ENCODE assay signal across 8 mouse cellular contexts in genomic region chr1:153153619-153154137, GRCm38 (mm10). TPM values are rescaled to one million over a fixed set of nuclear protein-coding genes. Genes with fewer than 3 reads are reported as not detected.
DNase-seq lines count a peak whose midpoint lies in the region; ATAC-seq and TF ChIP-seq lines count a peak whose summit lies in the region.

No protein-coding gene starts in this region.

- no peak for TF ChIP-seq POLR2A in heart, adult 2 months (IDR thresholded peaks at IDR 0.05; ENCODE audit: insufficient read depth, low read depth, low read length)
- no peak for TF ChIP-seq POLR2A in limb, embryonic 14.5 days (IDR thresholded peaks at IDR 0.05; ENCODE audit: borderline replicate concordance, extremely low read depth, insufficient read depth, insufficient read length)

- H3K4me3 ChIP-seq in heart, embryonic 10.5 days: no peak overlapping the region
- no peak overlapping the region for H3K4me3 ChIP-seq in heart, adult 2 months
- H3K4me3 ChIP-seq in limb, embryonic 14.5 days (replicated peaks; ENCODE audit: low read length): no peak overlapping the region

- H3K4me1 ChIP-seq in heart, embryonic 10.5 days: peaks cover 27% of the 10 kb centered on the region
- peaks cover 2% of the 10 kb centered on the region for H3K4me1 ChIP-seq in heart, adult 2 months (ENCODE audit: control insufficient read depth, insufficient read depth, low read length)
- H3K4me1 ChIP-seq in limb, embryonic 14.5 days (ENCODE audit: control insufficient read depth, insufficient read depth, low read length): 0 out of 2 replicates have a peak, but pooled peaks cover 3% of the 10 kb centered on the region

- no peak for TF ChIP-seq EP300 in heart, adult 2 months (IDR thresholded peaks at IDR 0.05; ENCODE audit: insufficient read depth, low read depth, low read length)

- DNase-seq in heart, embryonic 10.5 days (ENCODE audit: low spot score): peak; percentile 84
- DNase-seq in heart, adult 2 months: no peak
- DNase-seq in testis, postnatal 10 days (ENCODE audit: low spot score): peak; percentile 58
- DNase-seq in testis, postnatal 14 days (ENCODE audit: low spot score): no peak
- DNase-seq in limb, embryonic 14.5 days (ENCODE audit: low spot score): peak; percentile 29
- peak; percentile 37 to 47 for DNase-seq in thymus, postnatal 36 days
- no peak for DNase-seq in spleen, adult 12 weeks (ENCODE audit: low spot score)
- no peak for DNase-seq in spleen, postnatal 10 days (ENCODE audit: low spot score in 2 of 2)

- H3K27me3 ChIP-seq in heart, embryonic 10.5 days (ENCODE audit: insufficient read depth, poor library complexity, severe bottlenecking): no peaks in the 10 kb centered on the region
- no peaks in the 10 kb centered on the region for H3K27me3 ChIP-seq in heart, adult 2 months (ENCODE audit: control insufficient read depth, insufficient read depth, low read length)
- H3K27me3 ChIP-seq in limb, embryonic 14.5 days (ENCODE audit: control insufficient read depth, insufficient read depth, low read length): no peaks in the 10 kb centered on the region

- no peak for TF ChIP-seq CTCF in heart, adult 2 months (IDR thresholded peaks at IDR 0.05)

- no peak overlapping the region for H3K4me2 ChIP-seq in limb, embryonic 14.5 days (replicated peaks; ENCODE audit: low read depth, low read length, severe bottlenecking)

- H3K36me3 ChIP-seq in heart, embryonic 10.5 days: no peaks in the 10 kb centered on the region
- no peaks in the 10 kb centered on the region for H3K36me3 ChIP-seq in heart, adult 2 months (ENCODE audit: control insufficient read depth, insufficient read depth, low read length)
- H3K36me3 ChIP-seq in limb, embryonic 14.5 days (ENCODE audit: control insufficient read depth, insufficient read depth, low read length): no peaks in the 10 kb centered on the region

- peak; percentile 37 for ATAC-seq in limb, embryonic 14.5 days (ENCODE audit: low FRiP score, low read depth)

- WGBS in heart, embryonic 10.5 days: 61% methylated on average over 10 of the region's 10 CpGs
- WGBS in heart, adult 2 months: 65% methylated on average over 10 of the region's 10 CpGs
- WGBS in limb, embryonic 14.5 days: 44% methylated on average over 10 of the region's 10 CpGs

- H3K79me2 ChIP-seq in heart, adult 2 months (replicated peaks; ENCODE audit: control insufficient read depth, insufficient read depth, low read length): no peaks in the 10 kb centered on the region

- intact Hi-C loops in heart, adult 2 months (cut with DNase I): no loop called here

- no peak overlapping the region for H3K9ac ChIP-seq in heart, adult 2 months (ENCODE audit: low read depth, low read length)
- no peak overlapping the region for H3K9ac ChIP-seq in limb, embryonic 14.5 days (ENCODE audit: low read depth, low read length, severe bottlenecking)

- peak overlapping the region; percentile 48; the same call in 1 of the 2 replicates for H3K27ac ChIP-seq in heart, embryonic 10.5 days
- H3K27ac ChIP-seq in heart, adult 2 months: no peak overlapping the region
- H3K27ac ChIP-seq in limb, embryonic 14.5 days (replicated peaks; ENCODE audit: low read depth, low read length): no peak overlapping the region

- H3K9me3 ChIP-seq in heart, embryonic 10.5 days: no peaks in the 10 kb centered on the region
- H3K9me3 ChIP-seq in limb, embryonic 14.5 days (ENCODE audit: control insufficient read depth, low read length): no peaks in the 10 kb centered on the region

RNA-seq across cellular contexts. Expression of gene Lamc2, which starts 32.6 kb away (rescaled TPM):
- 4.9 and 5.6 TPM in 2 replicates for polyA plus RNA-seq in heart, embryonic 10.5 days (2016; fragmentation: Nextera tagmentation; extraction: Ambion mirVana)
- 10 to 100 TPM in 1 of 2 experiments, 1 to 10 TPM in 1; 9.3 to 11.8 TPM for total RNA-seq in heart, adult 2 months (2021)
- polyA plus RNA-seq in heart, adult 2 months (2012; rRNA removed): 1.6 and 2.5 TPM in 2 replicates
- polyA plus RNA-seq in limb, embryonic 14.5 days (2012; rRNA removed): 4.6 and 4.9 TPM in 2 replicates
- polyA plus RNA-seq in limb, embryonic 14.5 days (2014; fragmentation: Nextera tagmentation; extraction: Ambion mirVana): 9.9 and 10.6 TPM in 2 replicates

Comparison
In these comparisons a context has a peak if more than half of its experiments do, and no peak if none do; other contexts are left out.
1. DNase-seq: peak in heart, embryonic 10.5 days (single experiment), testis, postnatal 10 days (single experiment), limb, embryonic 14.5 days (single experiment) and thymus, postnatal 36 days (2 of 2); none in heart, adult 2 months (0 of 2), testis, postnatal 14 days (single experiment), spleen, adult 12 weeks (single experiment) and spleen, postnatal 10 days (0 of 2).